Mouse (Mus musculus) kidney, postnatal 4 days (tissue): ENCODE measurements around the gene Il34.

Experiments used
- DNase-seq, 2 experiments: peaks; one replicate each; pipeline ENCODE4 v3.0.0; 2021; ENCODE audit warnings: mixed read lengths in 2 of 2

The Il34 gene

DNA sequence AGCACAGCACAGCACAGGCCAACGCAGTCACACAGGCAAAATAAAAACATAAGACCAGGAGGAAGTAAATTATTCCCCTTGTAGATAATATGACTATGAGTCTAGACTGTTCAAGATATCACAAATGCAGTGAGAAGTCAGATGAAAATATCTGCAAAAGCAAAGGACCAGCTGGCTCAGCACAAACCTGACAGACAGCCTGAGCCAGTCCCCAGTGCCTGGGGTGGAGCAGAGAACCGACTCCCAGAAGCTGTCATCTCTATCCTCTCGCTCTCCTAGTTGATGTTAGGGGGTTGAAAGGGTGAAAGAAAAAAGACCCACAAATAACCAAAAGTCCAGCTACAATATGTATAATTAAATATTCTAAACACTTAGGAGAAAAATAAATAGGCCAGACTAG, 30.0 kb downstream of the Il34 start:
- peak in 1 of 2 experiments; percentile 42 for DNase-seq

DNA sequence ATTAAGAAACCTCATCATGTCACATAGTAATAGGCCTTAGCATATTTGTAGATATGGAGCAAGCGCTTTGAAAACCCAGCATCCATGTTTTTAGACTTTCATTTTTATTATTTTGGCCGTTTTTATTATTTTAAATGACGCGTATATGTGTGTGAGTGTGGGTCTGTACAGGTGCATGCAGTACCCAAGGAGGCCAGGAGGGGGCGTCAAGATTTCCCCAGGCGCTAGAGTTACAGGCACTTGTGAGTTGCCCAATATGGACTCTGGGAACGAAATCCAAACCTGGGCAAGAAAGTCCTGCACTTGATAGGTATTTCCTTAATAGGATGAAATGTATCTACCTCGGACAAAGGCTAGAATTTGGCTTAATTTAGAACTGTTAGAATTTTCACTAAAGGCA, 30.4 kb downstream of the Il34 start:
- no peak for DNase-seq

DNA sequence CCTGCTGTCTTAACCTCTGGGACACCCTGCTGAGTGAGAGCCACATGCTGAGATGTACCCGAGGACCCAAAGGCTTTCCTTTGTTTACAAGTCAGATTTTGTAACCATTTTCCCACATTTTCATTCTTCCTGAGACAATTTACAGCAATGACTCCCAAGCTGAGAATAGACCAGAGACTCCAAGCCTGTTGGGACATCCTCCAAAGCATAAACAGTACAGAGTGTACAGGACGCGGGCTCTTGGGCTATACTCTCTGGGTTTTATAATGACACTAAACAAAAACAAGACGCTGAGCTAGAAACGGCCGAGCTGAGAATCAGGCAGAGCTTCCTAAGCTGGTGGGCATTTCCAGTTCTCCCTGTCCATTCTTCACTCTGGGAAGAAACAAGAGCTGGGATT, 31.0 kb downstream of the Il34 start:
- no peak for DNase-seq

GRCm38 (mm10) chr8:110774047-110774446, 31.7 kb downstream of the Il34 start:
- DNase-seq: peak; percentile 72 to 82

DNA sequence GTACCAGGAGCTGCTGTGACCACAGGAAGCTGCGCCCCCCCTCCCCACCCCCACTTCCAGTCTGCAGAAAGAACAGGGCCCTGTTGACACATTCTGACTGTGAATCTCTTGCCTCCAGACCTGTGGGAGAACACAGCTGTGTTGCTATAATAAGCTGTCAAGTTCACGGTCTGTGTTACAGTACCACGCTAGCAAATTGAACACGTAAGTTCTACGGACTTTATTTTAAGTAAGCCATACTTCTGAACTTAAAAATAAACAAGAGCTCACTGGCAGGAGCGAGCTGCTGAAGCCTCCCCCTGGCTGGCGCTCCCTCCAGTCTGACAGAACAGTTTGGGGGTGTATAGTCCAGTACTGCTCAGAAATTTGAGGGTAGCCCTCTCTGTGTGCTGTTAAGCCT, 33.3 kb downstream of the Il34 start:
- DNase-seq: no peak

- DNase-seq: no peak
Observed at GRCm38 (mm10) chr8:110767261-110767660, 38.5 kb downstream of the Il34 start.

DNA sequence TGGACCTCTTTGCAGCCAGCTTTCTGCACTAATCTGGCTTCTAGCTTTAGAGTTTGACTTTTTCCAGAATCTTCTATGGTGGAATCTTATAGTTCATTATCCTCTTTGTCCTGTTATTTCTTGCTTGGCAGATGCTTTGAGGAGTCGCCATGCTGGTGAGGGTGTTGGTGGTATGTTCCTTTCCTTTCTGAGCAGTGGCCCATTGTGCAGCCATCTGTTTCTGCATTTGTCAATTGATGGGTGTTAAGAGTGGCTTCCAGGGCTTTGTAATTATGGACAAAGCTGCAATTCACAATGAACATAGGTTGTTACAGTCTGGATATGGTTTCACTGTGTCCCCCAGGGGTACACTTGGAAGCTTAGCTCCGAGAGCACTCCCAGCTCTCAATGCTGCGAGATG, 41.1 kb downstream of the Il34 start:
- no peak for DNase-seq

- DNase-seq: peak in 1 of 2 experiments; percentile 51
Observed at GRCm38 (mm10) chr8:110761988-110762387, 43.7 kb downstream of the Il34 start.

- DNase-seq: peak; percentile 81 to 86
Observed at GRCm38 (mm10) chr8:110761185-110761584, 44.5 kb downstream of the Il34 start.

- DNase-seq: peak in 1 of 2 experiments; percentile 42
Observed at GRCm38 (mm10) chr8:110760280-110760940, 45.3 kb downstream of the Il34 start.

GRCm38 (mm10) chr8:110756196-110756595, 49.5 kb downstream of the Il34 start:
- DNase-seq: no peak

DNA sequence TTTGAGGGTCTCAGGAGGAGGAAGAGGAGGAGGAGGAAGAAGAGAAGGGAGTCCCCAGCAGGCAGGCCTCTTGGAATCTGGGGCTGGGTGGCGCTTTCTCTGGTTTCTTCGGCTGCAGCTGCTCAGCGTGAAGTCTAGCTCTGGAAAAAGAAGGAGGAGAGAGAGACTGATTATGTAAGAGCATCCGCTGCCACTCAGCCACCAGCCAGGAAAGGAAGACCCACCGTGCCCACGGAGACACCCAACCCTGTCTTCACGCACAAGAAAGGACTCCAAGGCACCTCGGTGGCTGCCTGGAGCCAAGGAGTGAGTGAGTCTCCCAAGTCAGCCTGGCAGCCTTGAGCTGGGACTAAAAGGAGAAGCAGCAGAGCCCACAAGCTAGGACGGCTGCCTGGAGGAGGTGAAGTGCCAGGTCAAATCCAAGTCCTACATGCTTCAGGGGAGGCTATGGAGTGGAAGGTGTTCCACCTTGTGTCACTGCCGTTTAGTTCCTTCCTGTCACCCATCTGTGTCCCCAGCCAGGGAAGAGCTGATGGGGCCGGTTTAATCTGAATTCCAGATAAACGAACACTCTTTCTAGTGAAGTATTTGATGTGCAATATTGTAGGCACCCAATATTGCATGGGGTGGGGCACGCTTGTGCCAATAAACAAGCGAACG, 50.1 kb downstream of the Il34 start:
- no peak for DNase-seq

- no peak for DNase-seq
Observed at GRCm38 (mm10) chr8:110754713-110755112, 51.0 kb downstream of the Il34 start.

DNA sequence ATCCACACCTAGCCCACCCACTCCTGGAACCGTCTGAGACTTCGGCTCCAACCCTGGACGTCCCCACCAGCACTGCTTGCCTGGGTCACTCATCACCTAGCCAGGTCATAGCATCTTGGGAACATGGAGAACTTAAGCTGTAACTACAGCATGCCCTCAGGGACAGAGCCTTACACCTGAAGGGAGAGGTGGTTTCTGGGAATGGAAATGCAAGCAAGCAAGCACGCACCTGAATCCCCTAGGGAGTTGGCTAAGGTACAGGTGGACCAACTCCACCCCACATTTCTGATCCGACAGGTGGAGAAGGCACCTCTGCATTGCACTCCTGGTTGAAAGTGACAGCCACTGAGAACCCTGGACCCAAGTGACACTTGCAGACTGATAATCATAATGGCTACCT, 54.2 kb downstream of the Il34 start:
- DNase-seq: no peak

- no peak for DNase-seq
Observed at GRCm38 (mm10) chr8:110750269-110750668, 55.5 kb downstream of the Il34 start.

DNA sequence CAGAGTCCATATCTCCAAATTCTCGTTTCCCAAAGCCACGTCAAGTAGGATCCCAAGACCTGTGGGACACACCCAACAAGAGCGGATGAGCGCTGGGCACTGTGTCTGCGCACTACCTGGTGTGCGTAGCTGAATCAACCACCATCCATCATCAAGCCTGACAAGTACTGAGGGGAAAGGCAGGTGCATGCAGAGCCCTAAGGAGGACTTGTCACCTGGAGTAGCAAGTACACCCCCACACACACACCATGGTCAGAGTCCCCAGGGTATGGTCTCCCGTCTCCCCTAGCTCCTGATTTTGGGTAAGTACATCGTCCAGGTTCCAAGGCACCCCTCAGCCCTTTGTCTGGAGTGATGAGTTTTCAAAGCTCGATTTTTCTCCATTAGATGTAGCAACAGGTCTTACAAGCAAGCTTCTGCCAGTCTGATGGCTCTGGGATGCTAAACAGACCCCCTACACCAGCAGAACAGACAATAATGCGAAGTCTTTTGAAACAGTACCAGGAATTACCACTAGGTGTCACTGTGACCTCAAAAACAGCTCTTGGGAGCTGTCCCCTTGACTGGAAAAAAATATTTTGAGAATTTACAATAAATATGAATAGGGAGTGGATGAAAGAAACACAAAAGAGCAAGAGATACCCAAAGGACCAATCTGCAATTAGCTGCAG, 56.1 kb downstream of the Il34 start:
- DNase-seq: no peak

GRCm38 (mm10) chr8:110746661-110747060, 59.1 kb downstream of the Il34 start:
- no peak for DNase-seq

DNA sequence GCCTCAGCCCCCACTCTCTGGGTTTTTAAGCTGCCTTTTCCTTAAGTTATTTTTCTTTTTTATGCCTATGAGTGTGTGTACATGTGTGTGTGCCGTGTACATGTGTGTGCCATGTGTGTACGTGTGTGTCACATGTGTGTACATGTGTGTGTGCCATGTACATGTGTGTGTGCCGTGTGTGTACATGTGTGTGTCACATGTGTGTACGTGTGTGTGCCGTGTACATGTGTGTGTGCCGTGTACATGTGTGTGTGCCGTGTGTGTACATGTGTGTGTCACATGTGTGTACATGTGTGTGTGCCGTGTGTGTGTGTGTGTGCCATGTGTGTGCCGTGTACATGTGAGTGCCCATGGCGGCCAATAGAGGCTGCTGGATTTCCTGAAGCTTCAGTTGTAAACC, 60.6 kb downstream of the Il34 start:
- no peak for DNase-seq

GRCm38 (mm10) chr8:110742452-110742818, 63.3 kb downstream of the Il34 start:
- DNase-seq: no peak

DNA sequence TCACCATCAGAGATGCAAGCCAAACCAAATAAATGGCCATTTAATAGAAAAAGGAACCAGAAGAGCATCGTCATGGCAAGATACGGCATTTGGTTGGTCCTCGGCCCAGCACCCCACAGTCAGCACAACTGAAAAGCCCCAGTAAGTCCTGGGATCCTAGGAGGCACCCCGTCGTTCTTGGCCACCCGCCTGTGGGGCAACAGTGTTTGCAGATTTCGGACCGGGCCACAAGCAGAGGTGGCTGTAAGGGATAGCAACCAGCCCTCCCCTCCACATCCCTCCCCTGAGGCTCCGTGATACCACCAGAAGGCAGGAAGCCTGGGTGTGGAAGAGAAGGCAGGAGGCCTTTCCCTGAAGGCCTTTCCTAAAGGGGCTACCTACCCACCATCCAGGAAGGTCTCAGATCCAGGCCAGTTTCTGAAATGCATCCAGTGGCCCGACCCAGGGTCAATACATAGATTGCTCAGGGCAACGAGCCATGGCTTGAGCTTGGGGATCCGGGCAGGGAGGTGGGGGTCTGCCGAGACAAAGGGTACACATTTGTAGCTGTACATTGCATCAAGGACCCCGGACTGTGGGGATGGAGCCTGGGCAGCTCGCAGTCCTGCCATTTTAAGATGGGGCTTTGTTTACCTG, 63.8 kb downstream of the Il34 start:
- DNase-seq: peak in 1 of 2 experiments; percentile 20

DNA sequence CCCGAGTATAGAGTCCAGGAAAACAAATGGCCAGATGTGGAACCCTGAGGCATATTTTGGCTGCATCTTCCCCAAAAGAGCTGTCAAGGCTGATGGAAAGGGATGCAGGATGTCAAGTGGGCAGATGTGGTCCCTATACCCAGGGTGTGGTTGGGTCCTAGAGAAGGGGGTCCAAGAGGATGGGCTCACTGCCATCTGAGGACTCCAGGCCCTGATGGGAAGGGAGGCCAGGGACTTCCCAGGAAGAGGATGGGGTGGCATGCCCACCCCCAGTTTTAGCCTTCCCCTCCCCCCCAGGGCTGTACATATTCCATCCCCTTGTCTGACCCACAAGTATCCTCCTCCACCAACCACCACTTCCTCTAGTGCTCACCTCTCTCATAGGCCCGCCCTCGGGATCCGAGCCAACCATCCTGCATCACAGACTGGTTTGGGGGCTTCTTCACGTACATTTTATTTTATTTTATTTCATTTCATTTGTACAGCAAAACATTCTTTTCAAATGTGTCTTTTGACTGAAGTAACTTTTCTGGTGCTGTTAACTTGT, 65.0 kb downstream of the Il34 start:
- no peak for DNase-seq

DNA sequence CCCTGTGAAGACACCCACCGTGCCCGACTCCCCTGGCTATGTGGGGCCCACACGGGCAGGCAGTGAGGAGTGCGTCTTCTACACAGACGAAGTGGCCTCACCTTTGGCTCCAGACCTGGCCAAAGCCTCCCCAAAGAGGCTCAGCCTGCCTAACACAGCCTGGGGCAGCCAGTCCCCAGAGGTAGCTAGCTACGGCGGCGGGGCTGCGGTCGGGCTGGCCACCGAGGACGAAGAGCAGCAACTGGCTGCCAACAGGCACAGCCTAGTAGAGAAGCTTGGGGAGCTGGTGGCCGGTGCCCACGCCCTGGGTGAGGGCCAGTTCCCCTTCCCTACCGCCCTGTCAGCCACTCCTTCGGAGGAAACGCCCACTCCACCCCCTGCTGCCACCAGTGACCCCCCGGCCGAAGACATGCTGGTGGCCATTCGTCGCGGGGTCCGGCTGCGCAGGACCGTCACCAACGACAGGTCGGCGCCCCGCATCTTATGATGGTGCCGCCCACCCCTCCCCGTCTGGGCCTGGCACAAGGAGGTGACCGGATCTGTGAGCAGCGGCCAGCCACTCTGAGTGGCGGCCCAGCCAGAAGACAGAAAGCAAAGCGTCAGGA, 67.0 kb downstream of the Il34 start:
- no peak for DNase-seq

DNA sequence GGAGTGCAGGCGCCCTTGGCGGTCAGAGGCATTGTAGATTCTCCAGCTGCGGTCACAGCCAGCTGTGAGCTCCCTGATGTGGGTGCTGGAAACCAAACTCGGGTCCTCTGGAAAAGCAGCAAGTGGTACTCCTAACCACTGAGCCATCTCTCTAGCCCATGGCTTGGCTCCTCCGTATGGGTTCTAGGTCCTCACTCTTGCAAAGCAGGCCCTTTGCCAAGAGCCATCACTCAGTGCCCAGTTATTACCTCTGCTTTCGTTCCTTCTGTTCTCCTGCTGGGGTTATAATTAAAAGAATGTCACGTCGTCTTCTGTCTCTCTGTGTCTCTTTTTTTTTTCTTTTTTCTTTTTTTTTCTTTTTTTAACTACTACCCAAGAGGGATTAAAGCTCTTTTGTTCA, 72.7 kb downstream of the Il34 start:
- no peak for DNase-seq
